Mouse (Mus musculus): ENCODE measurements around the gene Eif2b1. TPM values are rescaled to one million over a fixed set of nuclear protein-coding genes. Genes with fewer than 3 reads are reported as not detected.
"Not testable (repeated sequence)": the region's sequence is repeated elsewhere in the genome, so short reads cannot be mapped to it uniquely, and the experiment has no call there.

Eif2b1 gene
- polyA plus RNA-seq, 1 experiment from 2014 or later = 71.5 TPM

GRCm38 (mm10) chr5:124552558-124553307, 26.2 kb downstream of the Eif2b1 start, which contains the start of gene Ddx55:
Ddx55 (plus strand) TSS chr5:124552864.
- under 1% methylated on average over 66 of the region's 66 CpGs for WGBS
- Histone ChIP-seq H3K4me2 (ENCODE audit: low read depth, low read length) (peak within 1 kb of the TSS; percentile 67), H3K9ac (ENCODE audit: low read length) (peak within 1 kb of the TSS; percentile 78), H3K4me3 (replicated peaks; ENCODE audit: low read length) (peak within 1 kb of the TSS; percentile 86), H3K4me1 (ENCODE audit: control insufficient read depth, insufficient read depth, low read length) (peaks cover 7% of the 10 kb centered on the region; the same call in 1 of the 2 replicates), H3K36me3 (ENCODE audit: control insufficient read depth, insufficient read depth, low read length) (peaks cover 12% of the 10 kb centered on the region; the same call in 1 of the 2 replicates), H3K9me3 (replicated peaks; ENCODE audit: control insufficient read depth, low read length) (no peaks in the 10 kb centered on the region), H3K27me3 (ENCODE audit: control insufficient read depth, insufficient read depth, low read length) (no peaks in the 10 kb centered on the region), H3K27ac (ENCODE audit: low read length) (peak within 1 kb of the TSS; percentile 77)
- ATAC-seq (ENCODE audit: insufficient read depth, low FRiP score) = peak; percentile 81

- Histone ChIP-seq H3K27me3 (ENCODE audit: control insufficient read depth, insufficient read depth, low read length) (no peaks in the 10 kb centered on the region), H3K4me2 (ENCODE audit: low read depth, low read length) (peak overlapping the region; percentile 67), H3K9ac (ENCODE audit: low read length) (peak overlapping the region; percentile 78), H3K27ac (ENCODE audit: low read length) (peak overlapping the region; percentile 77), H3K4me1 (ENCODE audit: control insufficient read depth, insufficient read depth, low read length) (peaks cover 7% of the 10 kb centered on the region; the same call in 1 of the 2 replicates), H3K4me3 (replicated peaks; ENCODE audit: low read length) (peak overlapping the region; percentile 86), H3K36me3 (ENCODE audit: control insufficient read depth, insufficient read depth, low read length) (peaks cover 14% of the 10 kb centered on the region; the same call in 1 of the 2 replicates), H3K9me3 (replicated peaks; ENCODE audit: control insufficient read depth, low read length) (no peaks in the 10 kb centered on the region)
- no peak for ATAC-seq (ENCODE audit: insufficient read depth, low FRiP score)
- WGBS = 8% methylated on average over 9 of the region's 9 CpGs
Observed at GRCm38 (mm10) chr5:124552094-124552472, 26.8 kb downstream of the Eif2b1 start.

- H3K4me1 ChIP-seq (ENCODE audit: control insufficient read depth, insufficient read depth, low read length); H3K27ac ChIP-seq (ENCODE audit: low read length); H3K9me3 ChIP-seq (replicated peaks; ENCODE audit: control insufficient read depth, low read length); H3K27me3 ChIP-seq (ENCODE audit: control insufficient read depth, insufficient read depth, low read length); ATAC-seq (ENCODE audit: insufficient read depth, low FRiP score): not testable (repeated sequence)
- Histone ChIP-seq H3K4me2 (ENCODE audit: low read depth, low read length) (peak overlapping the region; percentile 67), H3K4me3 (replicated peaks; ENCODE audit: low read length) (peak overlapping the region; percentile 86), H3K9ac (ENCODE audit: low read length) (peak overlapping the region; percentile 78), H3K36me3 (ENCODE audit: control insufficient read depth, insufficient read depth, low read length) (peaks cover 18% of the 10 kb centered on the region; the same call in 1 of the 2 replicates)
- WGBS = 25% methylated on average over 5 of the region's 5 CpGs
Observed at GRCm38 (mm10) chr5:124551349-124552093, 27.4 kb downstream of the Eif2b1 start.

- not testable (repeated sequence) for H3K4me2 ChIP-seq (ENCODE audit: low read depth, low read length); H3K4me3 ChIP-seq (replicated peaks; ENCODE audit: low read length); H3K9ac ChIP-seq (ENCODE audit: low read length); ATAC-seq (ENCODE audit: insufficient read depth, low FRiP score); H3K27me3 ChIP-seq (ENCODE audit: control insufficient read depth, insufficient read depth, low read length); H3K4me1 ChIP-seq (ENCODE audit: control insufficient read depth, insufficient read depth, low read length); H3K27ac ChIP-seq (ENCODE audit: low read length); H3K9me3 ChIP-seq (replicated peaks; ENCODE audit: control insufficient read depth, low read length)
- peaks cover 26% of the 10 kb centered on the region; the same call in 1 of the 2 replicates for H3K36me3 ChIP-seq (ENCODE audit: control insufficient read depth, insufficient read depth, low read length)
- WGBS = 84% methylated on average over 4 of the region's 4 CpGs
Observed at GRCm38 (mm10) chr5:124550737-124551136, 28.2 kb downstream of the Eif2b1 start.

- H3K4me3 ChIP-seq (replicated peaks; ENCODE audit: low read length) = peak overlapping the region; percentile 79
- no peaks in the 10 kb centered on the region for H3K9me3 ChIP-seq (replicated peaks; ENCODE audit: control insufficient read depth, low read length)
- H3K4me1 ChIP-seq (ENCODE audit: control insufficient read depth, insufficient read depth, low read length) = peaks cover 23% of the 10 kb centered on the region
- H3K36me3 ChIP-seq (ENCODE audit: control insufficient read depth, insufficient read depth, low read length) = peaks cover 16% of the 10 kb centered on the region; the same call in 1 of the 2 replicates
- no peaks in the 10 kb centered on the region for H3K27me3 ChIP-seq (ENCODE audit: control insufficient read depth, insufficient read depth, low read length)
- ATAC-seq (ENCODE audit: insufficient read depth, low FRiP score) = no peak
- peak overlapping the region; percentile 93 for H3K27ac ChIP-seq (ENCODE audit: low read length)
- H3K9ac ChIP-seq (ENCODE audit: low read length) = peak overlapping the region; percentile 96
- 9% methylated on average over 8 of the region's 8 CpGs for WGBS
- H3K4me2 ChIP-seq (ENCODE audit: low read depth, low read length) = peak overlapping the region; percentile 83
Observed at GRCm38 (mm10) chr5:124541602-124541973, 37.3 kb downstream of the Eif2b1 start.

GRCm38 (mm10) chr5:124540905-124541601, 37.9 kb downstream of the Eif2b1 start:
- WGBS = under 1% methylated on average over 79 of the region's 89 CpGs
- H3K36me3 ChIP-seq (ENCODE audit: control insufficient read depth, insufficient read depth, low read length) = peaks cover 11% of the 10 kb centered on the region; the same call in 1 of the 2 replicates
- peak overlapping the region; percentile 93 for H3K27ac ChIP-seq (ENCODE audit: low read length)
- H3K27me3 ChIP-seq (ENCODE audit: control insufficient read depth, insufficient read depth, low read length) = no peaks in the 10 kb centered on the region
- peak overlapping the region; percentile 83 for H3K4me2 ChIP-seq (ENCODE audit: low read depth, low read length)
- H3K9me3 ChIP-seq (replicated peaks; ENCODE audit: control insufficient read depth, low read length) = no peaks in the 10 kb centered on the region
- peak; percentile 77 for ATAC-seq (ENCODE audit: insufficient read depth, low FRiP score)
- peak overlapping the region; percentile 96 for H3K9ac ChIP-seq (ENCODE audit: low read length)
- peaks cover 24% of the 10 kb centered on the region for H3K4me1 ChIP-seq (ENCODE audit: control insufficient read depth, insufficient read depth, low read length)
- H3K4me3 ChIP-seq (replicated peaks; ENCODE audit: low read length) = peak overlapping the region; percentile 79

GRCm38 (mm10) chr5:124540383-124540786, 38.5 kb downstream of the Eif2b1 start, which contains the start of gene Tmed2:
Tmed2 (plus strand) TSS chr5:124540695.
- peaks cover 24% of the 10 kb centered on the region for H3K4me1 ChIP-seq (ENCODE audit: control insufficient read depth, insufficient read depth, low read length)
- H3K4me3 ChIP-seq (replicated peaks; ENCODE audit: low read length) = peak within 1 kb of the TSS; percentile 79
- H3K9me3 ChIP-seq (replicated peaks; ENCODE audit: control insufficient read depth, low read length) = no peaks in the 10 kb centered on the region
- under 1% methylated on average over 35 of the region's 35 CpGs for WGBS
- peak; percentile 96 for ATAC-seq (ENCODE audit: insufficient read depth, low FRiP score)
- no peaks in the 10 kb centered on the region for H3K27me3 ChIP-seq (ENCODE audit: control insufficient read depth, insufficient read depth, low read length)
- H3K9ac ChIP-seq (ENCODE audit: low read length) = peak within 1 kb of the TSS; percentile 96
- peaks cover 6% of the 10 kb centered on the region; the same call in 1 of the 2 replicates for H3K36me3 ChIP-seq (ENCODE audit: control insufficient read depth, insufficient read depth, low read length)
- peak within 1 kb of the TSS; percentile 83 for H3K4me2 ChIP-seq (ENCODE audit: low read depth, low read length)
- peak within 1 kb of the TSS; percentile 93 for H3K27ac ChIP-seq (ENCODE audit: low read length)

GRCm38 (mm10) chr5:124539905-124540304, 39.0 kb downstream of the Eif2b1 start:
- no peak for ATAC-seq (ENCODE audit: insufficient read depth, low FRiP score)
- peak overlapping the region; percentile 79 for H3K4me3 ChIP-seq (replicated peaks; ENCODE audit: low read length)
- no peak overlapping the region; the same call in 1 of the 2 replicates for H3K27ac ChIP-seq (ENCODE audit: low read length)
- H3K4me1 ChIP-seq (ENCODE audit: control insufficient read depth, insufficient read depth, low read length) = peaks cover 20% of the 10 kb centered on the region
- H3K9ac ChIP-seq (ENCODE audit: low read length) = peak overlapping the region; percentile 96; the same call in 1 of the 2 replicates
- no peaks in the 10 kb centered on the region for H3K27me3 ChIP-seq (ENCODE audit: control insufficient read depth, insufficient read depth, low read length)
- H3K4me2 ChIP-seq (ENCODE audit: low read depth, low read length) = peak overlapping the region; percentile 55
- 0 out of 2 replicates have a peak, but pooled peaks cover 2% of the 10 kb centered on the region for H3K36me3 ChIP-seq (ENCODE audit: control insufficient read depth, insufficient read depth, low read length)
- 79% methylated on average over 4 of the region's 4 CpGs for WGBS
- H3K9me3 ChIP-seq (replicated peaks; ENCODE audit: control insufficient read depth, low read length) = no peaks in the 10 kb centered on the region

Data from stomach, embryonic 16.5 days (tissue).